Mouse (Mus musculus): ENCODE data around the gene Rer1. TPM values are rescaled to one million over a fixed set of nuclear protein-coding genes. Genes with fewer than 3 reads are reported as not detected.
A peak's percentile ranks its signal among the peaks of the same experiment; 100 is the strongest.

Rer1 gene
- polyA plus RNA-seq, 1 experiment from 2014 or later, result 145 TPM

- no peaks in the 10 kb centered on the region for H3K9me3 ChIP-seq (ENCODE audit: control insufficient read depth, low read length)
- no peak for ATAC-seq (ENCODE audit: low FRiP score)
- H3K36me3 ChIP-seq (replicated peaks; ENCODE audit: control insufficient read depth, insufficient read depth), result no peaks in the 10 kb centered on the region
- no peak overlapping the region for H3K4me2 ChIP-seq (replicated peaks)
- H3K9ac ChIP-seq, result no peak overlapping the region
- no peak for DNase-seq (ENCODE audit: low spot score)
- no peak overlapping the region for H3K27ac ChIP-seq
- 86% methylated on average over 7 of the region's 7 CpGs for whole genome bisulfite sequencing
- no peaks in the 10 kb centered on the region for H3K4me1 ChIP-seq (replicated peaks; ENCODE audit: control insufficient read depth, insufficient read depth, low read length)
- H3K27me3 ChIP-seq (ENCODE audit: control insufficient read depth, insufficient read depth, low read length), result peaks cover 2% of the 10 kb centered on the region; the same call in 1 of the 2 replicates
- no peak overlapping the region for H3K4me3 ChIP-seq (replicated peaks; ENCODE audit: low read length)
Observed at GRCm38 (mm10) chr4:155050116-155050515, 36.1 kb downstream of the Rer1 start.

DNA sequence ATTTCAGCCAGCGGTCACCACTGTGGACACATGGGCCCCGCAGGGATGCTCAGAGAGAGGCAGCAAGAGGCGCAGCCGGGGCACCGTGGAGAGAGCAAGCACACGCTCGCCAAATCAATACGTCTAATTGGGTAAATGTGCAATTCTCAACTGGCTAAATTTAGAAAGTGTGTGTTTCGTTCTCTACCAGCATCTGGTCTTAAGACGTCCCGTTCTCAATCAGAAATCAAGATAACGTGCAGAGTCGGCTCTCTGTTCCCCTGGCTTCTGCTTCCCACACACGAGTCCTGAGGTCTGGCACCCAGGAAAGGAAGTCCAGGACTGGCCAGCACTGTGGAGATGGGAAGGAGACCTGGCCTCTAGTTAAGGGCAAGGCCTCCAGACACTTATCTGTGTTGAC, 39.5 kb downstream of the Rer1 start:
- Histone ChIP-seq H3K9me3 (ENCODE audit: control insufficient read depth, low read length) (no peaks in the 10 kb centered on the region), H3K4me2 (replicated peaks) (no peak overlapping the region), H3K27me3 (ENCODE audit: control insufficient read depth, insufficient read depth, low read length) (peaks cover 32% of the 10 kb centered on the region), H3K36me3 (replicated peaks; ENCODE audit: control insufficient read depth, insufficient read depth) (no peaks in the 10 kb centered on the region), H3K27ac (no peak overlapping the region), H3K4me1 (replicated peaks; ENCODE audit: control insufficient read depth, insufficient read depth, low read length) (peaks cover 7% of the 10 kb centered on the region; the same call in 1 of the 2 replicates), H3K9ac (no peak overlapping the region), H3K4me3 (replicated peaks; ENCODE audit: low read length) (no peak overlapping the region)
- DNase-seq (ENCODE audit: low spot score), result no peak
- no peak for ATAC-seq (ENCODE audit: low FRiP score)
- 85% methylated on average over 14 of the region's 14 CpGs for WGBS

GRCm38 (mm10) chr4:155043289-155043625, 42.9 kb downstream of the Rer1 start:
- DNase-seq (ENCODE audit: low spot score), result no peak
- Histone ChIP-seq H3K27ac (no peak overlapping the region), H3K4me2 (replicated peaks) (peak overlapping the region; percentile 93), H3K4me3 (replicated peaks; ENCODE audit: low read length) (peak overlapping the region; percentile 52), H3K9ac (peak overlapping the region; percentile 71), H3K36me3 (replicated peaks; ENCODE audit: control insufficient read depth, insufficient read depth) (no peaks in the 10 kb centered on the region), H3K4me1 (replicated peaks; ENCODE audit: control insufficient read depth, insufficient read depth, low read length) (peaks cover 22% of the 10 kb centered on the region), H3K27me3 (ENCODE audit: control insufficient read depth, insufficient read depth, low read length) (peaks cover 32% of the 10 kb centered on the region), H3K9me3 (ENCODE audit: control insufficient read depth, low read length) (no peaks in the 10 kb centered on the region)
- 2% methylated on average over 21 of the region's 25 CpGs for WGBS
- no peak; the same call in 1 of the 2 replicates for ATAC-seq (ENCODE audit: low FRiP score)

DNA sequence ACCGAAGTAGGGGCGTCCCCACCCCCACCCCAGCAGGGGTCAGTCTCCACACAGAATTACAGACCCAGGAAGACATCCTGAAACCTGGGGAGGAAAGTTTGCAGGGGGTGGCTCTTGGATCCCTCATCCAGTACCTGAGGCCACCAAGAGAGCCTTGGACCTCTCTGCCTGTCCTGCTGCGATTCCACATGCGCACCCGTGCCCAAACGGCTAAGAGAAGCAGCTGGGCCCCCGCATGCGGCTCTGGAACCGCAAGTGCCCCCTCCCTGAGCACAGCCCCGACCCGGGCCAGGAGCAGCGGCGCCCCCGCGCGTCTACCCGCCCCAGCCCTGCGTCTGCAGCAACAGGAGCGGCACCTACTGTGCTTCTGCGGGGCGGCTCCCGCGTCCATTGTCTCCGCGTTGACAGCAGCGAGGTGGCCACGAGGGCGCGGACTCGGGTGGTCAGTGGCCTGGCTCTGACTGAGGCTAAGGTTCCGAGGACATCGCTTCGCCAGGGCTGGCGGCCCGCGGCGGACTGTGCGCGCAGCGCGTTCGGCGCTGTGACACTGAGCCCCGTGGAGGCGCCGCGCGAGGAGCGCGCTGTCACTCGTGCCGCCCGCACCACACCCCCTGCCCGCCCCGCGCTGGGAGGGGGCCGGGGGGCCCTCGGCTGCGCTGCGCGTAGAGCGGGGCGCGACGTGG, 43.4 kb downstream of the Rer1 start:
- no peaks in the 10 kb centered on the region for H3K9me3 ChIP-seq (ENCODE audit: control insufficient read depth, low read length)
- DNase-seq (ENCODE audit: low spot score) (no peak), ATAC-seq (ENCODE audit: low FRiP score) (peak; percentile 52)
- 2% methylated on average over 63 of the region's 65 CpGs for WGBS
- H3K36me3 ChIP-seq (replicated peaks; ENCODE audit: control insufficient read depth, insufficient read depth), result no peaks in the 10 kb centered on the region
- peak overlapping the region; percentile 71 for H3K9ac ChIP-seq
- H3K27ac ChIP-seq, result no peak overlapping the region
- H3K4me1 ChIP-seq (replicated peaks; ENCODE audit: control insufficient read depth, insufficient read depth, low read length), result peaks cover 22% of the 10 kb centered on the region
- H3K27me3 ChIP-seq (ENCODE audit: control insufficient read depth, insufficient read depth, low read length), result peaks cover 32% of the 10 kb centered on the region
- peak overlapping the region; percentile 93 for H3K4me2 ChIP-seq (replicated peaks)
- H3K4me3 ChIP-seq (replicated peaks; ENCODE audit: low read length), result peak overlapping the region; percentile 52

DNA sequence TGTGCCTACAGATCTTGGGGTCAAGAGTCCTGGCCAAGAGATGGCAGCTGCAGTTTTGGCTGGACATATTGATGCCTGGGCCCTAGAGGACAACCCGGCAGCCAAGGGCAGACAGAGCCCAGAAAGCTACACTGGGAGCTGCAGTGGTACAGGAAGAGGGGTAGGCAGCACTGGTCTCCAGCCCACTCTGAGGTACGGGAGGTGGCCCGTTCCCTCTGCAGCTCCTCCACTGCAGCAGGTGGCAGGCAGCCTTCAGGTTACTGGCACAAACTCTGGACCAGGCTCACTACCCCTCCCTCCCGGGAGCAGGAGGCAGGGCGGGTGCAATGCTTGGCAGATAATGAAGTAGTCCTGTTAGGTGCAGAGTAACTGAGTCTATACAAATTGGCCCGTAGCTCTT, 45.5 kb downstream of the Rer1 start:
- DNase-seq (ENCODE audit: low spot score), result no peak
- WGBS, result 42% methylated on average over 6 of the region's 6 CpGs
- Histone ChIP-seq H3K9ac (peak overlapping the region; percentile 41), H3K36me3 (replicated peaks; ENCODE audit: control insufficient read depth, insufficient read depth) (no peaks in the 10 kb centered on the region), H3K4me2 (replicated peaks) (peak overlapping the region; percentile 35), H3K27ac (0 out of 2 replicates have a peak overlapping the region, but pooled peaks have one; percentile 0), H3K4me3 (replicated peaks; ENCODE audit: low read length) (no peak overlapping the region), H3K4me1 (replicated peaks; ENCODE audit: control insufficient read depth, insufficient read depth, low read length) (peaks cover 23% of the 10 kb centered on the region), H3K27me3 (ENCODE audit: control insufficient read depth, insufficient read depth, low read length) (peaks cover 32% of the 10 kb centered on the region), H3K9me3 (ENCODE audit: control insufficient read depth, low read length) (no peaks in the 10 kb centered on the region)
- ATAC-seq (ENCODE audit: low FRiP score), result no peak

DNA sequence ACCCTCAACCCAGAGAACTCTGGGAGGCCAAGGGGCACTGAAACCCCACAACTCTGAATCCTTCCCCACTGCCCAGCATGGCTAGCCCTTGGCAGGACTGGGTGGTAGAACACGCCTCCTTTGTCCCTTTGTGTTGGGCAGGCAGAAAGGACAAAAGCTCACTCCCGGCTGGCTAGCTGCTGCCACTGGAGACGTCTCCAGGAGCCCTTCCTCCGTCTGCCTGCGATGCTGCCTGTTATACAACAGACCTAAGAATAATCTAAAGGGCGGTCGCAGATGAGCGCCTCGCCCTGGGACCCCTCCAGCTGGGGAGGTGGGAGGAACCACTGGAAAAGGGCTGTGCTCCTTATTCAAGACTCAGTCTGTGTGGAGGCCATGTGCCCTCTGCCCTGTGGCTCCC, 46.0 kb downstream of the Rer1 start:
- no peaks in the 10 kb centered on the region for H3K9me3 ChIP-seq (ENCODE audit: control insufficient read depth, low read length)
- no peak overlapping the region for H3K4me3 ChIP-seq (replicated peaks; ENCODE audit: low read length)
- peaks cover 30% of the 10 kb centered on the region for H3K27me3 ChIP-seq (ENCODE audit: control insufficient read depth, insufficient read depth, low read length)
- ATAC-seq (ENCODE audit: low FRiP score) (peak; percentile 29; the same call in 1 of the 2 replicates), DNase-seq (ENCODE audit: low spot score) (no peak)
- peak overlapping the region; percentile 41 for H3K9ac ChIP-seq
- H3K4me2 ChIP-seq (replicated peaks), result peak overlapping the region; percentile 35
- 11% methylated on average over 9 of the region's 9 CpGs for WGBS
- H3K4me1 ChIP-seq (replicated peaks; ENCODE audit: control insufficient read depth, insufficient read depth, low read length), result peaks cover 28% of the 10 kb centered on the region
- 0 out of 2 replicates have a peak overlapping the region, but pooled peaks have one; percentile 0 for H3K27ac ChIP-seq
- no peaks in the 10 kb centered on the region for H3K36me3 ChIP-seq (replicated peaks; ENCODE audit: control insufficient read depth, insufficient read depth)

DNA sequence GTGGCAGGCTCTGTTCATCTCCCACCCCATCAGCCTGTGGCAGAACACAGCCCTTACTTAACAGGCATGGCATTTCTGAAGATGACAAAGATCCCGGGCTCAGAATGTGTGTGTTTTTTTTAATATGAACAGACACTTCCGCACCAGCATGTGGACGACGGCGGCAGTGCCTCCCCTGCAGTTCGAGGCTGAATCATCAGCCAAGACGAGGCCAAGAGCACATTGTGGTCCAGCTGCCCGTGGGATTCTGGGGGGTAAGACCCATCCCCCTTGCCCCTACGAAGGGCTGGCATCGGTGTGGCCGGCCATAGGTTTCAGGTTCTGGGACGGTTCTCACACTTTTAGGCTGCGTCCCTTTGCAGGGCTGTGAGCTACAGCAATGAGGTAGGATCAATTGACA, 51.4 kb downstream of the Rer1 start:
- H3K4me2 ChIP-seq (replicated peaks), result no peak overlapping the region
- peaks cover 32% of the 10 kb centered on the region for H3K4me1 ChIP-seq (replicated peaks; ENCODE audit: control insufficient read depth, insufficient read depth, low read length)
- H3K27ac ChIP-seq, result no peak overlapping the region
- H3K9ac ChIP-seq, result no peak overlapping the region
- H3K36me3 ChIP-seq (replicated peaks; ENCODE audit: control insufficient read depth, insufficient read depth), result no peaks in the 10 kb centered on the region
- H3K27me3 ChIP-seq (ENCODE audit: control insufficient read depth, insufficient read depth, low read length), result no peaks in the 10 kb centered on the region
- 50% methylated on average over 13 of the region's 13 CpGs for WGBS
- DNase-seq (ENCODE audit: low spot score) (no peak), ATAC-seq (ENCODE audit: low FRiP score) (no peak)
- no peak overlapping the region for H3K4me3 ChIP-seq (replicated peaks; ENCODE audit: low read length)
- H3K9me3 ChIP-seq (ENCODE audit: control insufficient read depth, low read length), result no peaks in the 10 kb centered on the region

DNA sequence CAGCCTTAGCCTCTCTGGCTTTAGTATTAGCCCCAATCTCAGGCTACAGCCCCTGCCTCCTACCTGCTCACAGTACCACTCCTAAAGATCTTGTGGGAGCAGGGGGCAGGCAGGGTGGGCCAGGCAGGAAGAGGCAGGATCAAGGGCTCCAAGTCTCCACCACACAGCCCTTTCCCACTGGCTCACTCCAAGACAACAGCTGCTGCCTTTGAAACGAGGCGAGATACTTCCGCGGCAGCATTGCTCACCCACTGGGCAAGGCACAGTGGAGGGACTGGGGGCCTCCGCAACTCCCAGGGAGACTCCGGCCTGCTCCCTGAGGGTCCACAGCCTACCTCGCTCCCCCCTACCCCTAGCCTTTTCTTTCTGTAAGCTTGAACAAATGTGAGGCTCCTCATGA, 52.0 kb downstream of the Rer1 start:
- 32% methylated on average over 7 of the region's 7 CpGs for WGBS
- Histone ChIP-seq H3K4me2 (replicated peaks) (no peak overlapping the region), H3K4me1 (replicated peaks; ENCODE audit: control insufficient read depth, insufficient read depth, low read length) (peaks cover 32% of the 10 kb centered on the region), H3K27me3 (ENCODE audit: control insufficient read depth, insufficient read depth, low read length) (no peaks in the 10 kb centered on the region), H3K9ac (no peak overlapping the region), H3K4me3 (replicated peaks; ENCODE audit: low read length) (no peak overlapping the region), H3K36me3 (replicated peaks; ENCODE audit: control insufficient read depth, insufficient read depth) (no peaks in the 10 kb centered on the region), H3K27ac (no peak overlapping the region), H3K9me3 (ENCODE audit: control insufficient read depth, low read length) (no peaks in the 10 kb centered on the region)
- no peak for ATAC-seq (ENCODE audit: low FRiP score)
- no peak for DNase-seq (ENCODE audit: low spot score)

- no peak overlapping the region for H3K27ac ChIP-seq
- ATAC-seq (ENCODE audit: low FRiP score), result no peak
- peaks cover 32% of the 10 kb centered on the region for H3K4me1 ChIP-seq (replicated peaks; ENCODE audit: control insufficient read depth, insufficient read depth, low read length)
- no peak overlapping the region for H3K9ac ChIP-seq
- no peak for DNase-seq (ENCODE audit: low spot score)
- WGBS, result 33% methylated on average over 6 of the region's 6 CpGs
- no peaks in the 10 kb centered on the region for H3K27me3 ChIP-seq (ENCODE audit: control insufficient read depth, insufficient read depth, low read length)
- H3K4me2 ChIP-seq (replicated peaks), result no peak overlapping the region
- H3K4me3 ChIP-seq (replicated peaks; ENCODE audit: low read length), result no peak overlapping the region
- no peaks in the 10 kb centered on the region for H3K9me3 ChIP-seq (ENCODE audit: control insufficient read depth, low read length)
- H3K36me3 ChIP-seq (replicated peaks; ENCODE audit: control insufficient read depth, insufficient read depth), result no peaks in the 10 kb centered on the region
Observed at GRCm38 (mm10) chr4:155033115-155033514, 53.1 kb downstream of the Rer1 start.

Measured in hindbrain, embryonic 14.5 days (tissue).